Mouse (Mus musculus): ENCODE measurements at regions not wholly inside any gene's neighbourhood (a gene's known extent, or its start where the extent isn't known, plus 50 kb on each side); places are given as distances from the start of the nearest gene placed in this dataset.
"Not testable (repeated sequence)": the region's sequence is repeated elsewhere in the genome, so short reads cannot be mapped to it uniquely, and the experiment has no call there.

GRCm38 (mm10) chrX:77417766-77418165 lies 93.0 kb upstream of the Tbl1x start:
- H3K27ac ChIP-seq (ENCODE audit: control insufficient read depth, insufficient read depth, low read depth, low read length), result no peak overlapping the region
- TF ChIP-seq CTCF (IDR thresholded peaks at IDR 0.05; ENCODE audit: control insufficient read depth, insufficient read depth, insufficient replicate concordance, low read depth, low read length), result no peak
- no peak for TF ChIP-seq POLR2A (IDR thresholded peaks at IDR 0.05; ENCODE audit: control insufficient read depth, low read depth, low read length)
- no peaks in the 10 kb centered on the region for H3K36me3 ChIP-seq (ENCODE audit: control insufficient read depth, insufficient read depth, low read length)
- H3K4me3 ChIP-seq (ENCODE audit: control insufficient read depth, low read depth, low read length), result no peak overlapping the region
- H3K27me3 ChIP-seq (ENCODE audit: control insufficient read depth, insufficient read depth, low read length), result no peaks in the 10 kb centered on the region
- no peaks in the 10 kb centered on the region for H3K4me1 ChIP-seq (ENCODE audit: control insufficient read depth, insufficient read depth, low read length)

DNA sequence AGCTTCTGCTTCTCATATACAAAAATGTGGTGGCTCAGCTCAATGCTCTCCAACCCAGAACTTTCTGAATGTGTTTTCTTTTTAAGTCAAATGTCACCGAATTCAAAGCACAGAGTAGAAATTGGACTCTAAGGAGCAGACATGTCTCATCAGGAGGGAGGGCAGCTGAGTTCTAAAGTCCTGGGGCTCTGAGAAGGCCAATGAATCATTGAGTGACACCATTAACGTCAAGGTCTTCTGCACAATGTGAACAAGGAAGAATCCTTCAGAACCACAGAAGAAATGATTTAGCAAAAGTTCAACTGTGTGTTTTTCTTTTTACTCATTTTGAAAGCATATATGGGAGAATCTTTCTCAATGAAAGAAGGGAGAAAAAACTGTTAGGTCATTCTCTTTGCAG lies 88.6 kb upstream of the Tbl1x start:
- H3K27me3 ChIP-seq (ENCODE audit: control insufficient read depth, insufficient read depth, low read length), result no peaks in the 10 kb centered on the region
- H3K27ac ChIP-seq (ENCODE audit: control insufficient read depth, insufficient read depth, low read depth, low read length), result no peak overlapping the region
- H3K4me1 ChIP-seq (ENCODE audit: control insufficient read depth, insufficient read depth, low read length), result no peaks in the 10 kb centered on the region
- no peak overlapping the region for H3K4me3 ChIP-seq (ENCODE audit: control insufficient read depth, low read depth, low read length)
- TF ChIP-seq CTCF (IDR thresholded peaks at IDR 0.05; ENCODE audit: control insufficient read depth, insufficient read depth, insufficient replicate concordance, low read depth, low read length) (no peak), POLR2A (IDR thresholded peaks at IDR 0.05; ENCODE audit: control insufficient read depth, low read depth, low read length) (no peak)
- no peaks in the 10 kb centered on the region for H3K36me3 ChIP-seq (ENCODE audit: control insufficient read depth, insufficient read depth, low read length)

GRCm38 (mm10) chrX:77424792-77425727 lies 85.8 kb upstream of the Tbl1x start:
- no peaks in the 10 kb centered on the region for H3K27me3 ChIP-seq (ENCODE audit: control insufficient read depth, insufficient read depth, low read length)
- no peaks in the 10 kb centered on the region for H3K4me1 ChIP-seq (ENCODE audit: control insufficient read depth, insufficient read depth, low read length)
- H3K4me3 ChIP-seq (ENCODE audit: control insufficient read depth, low read depth, low read length), result no peak overlapping the region
- TF ChIP-seq POLR2A (IDR thresholded peaks at IDR 0.05; ENCODE audit: control insufficient read depth, low read depth, low read length), result no peak
- no peak for TF ChIP-seq CTCF (IDR thresholded peaks at IDR 0.05; ENCODE audit: control insufficient read depth, insufficient read depth, insufficient replicate concordance, low read depth, low read length)
- no peak overlapping the region for H3K27ac ChIP-seq (ENCODE audit: control insufficient read depth, insufficient read depth, low read depth, low read length)
- no peaks in the 10 kb centered on the region for H3K36me3 ChIP-seq (ENCODE audit: control insufficient read depth, insufficient read depth, low read length)

GRCm38 (mm10) chrX:77425728-77426102 lies 85.1 kb upstream of the Tbl1x start:
- H3K27me3 ChIP-seq (ENCODE audit: control insufficient read depth, insufficient read depth, low read length); H3K4me3 ChIP-seq (ENCODE audit: control insufficient read depth, low read depth, low read length); H3K36me3 ChIP-seq (ENCODE audit: control insufficient read depth, insufficient read depth, low read length); H3K4me1 ChIP-seq (ENCODE audit: control insufficient read depth, insufficient read depth, low read length); H3K27ac ChIP-seq (ENCODE audit: control insufficient read depth, insufficient read depth, low read depth, low read length): not testable (repeated sequence)

DNA sequence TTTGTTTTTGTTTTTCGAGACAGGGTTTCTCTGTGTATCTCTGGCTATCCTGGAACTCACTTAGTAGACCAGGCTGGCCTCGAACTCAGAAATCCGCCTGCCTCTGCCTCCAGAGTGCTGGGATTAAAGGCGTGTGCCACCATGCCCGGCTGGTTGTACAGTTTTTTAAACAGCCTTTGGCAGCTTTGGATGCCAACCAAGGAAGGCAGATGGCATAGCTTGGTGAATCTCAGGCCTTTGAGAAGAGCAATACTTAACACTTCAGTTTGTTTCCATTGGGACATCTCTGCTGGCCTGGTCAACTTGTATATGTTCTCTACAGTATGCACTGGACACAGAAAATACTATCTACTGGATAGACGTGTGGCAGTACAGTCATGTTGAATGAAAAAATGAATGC lies 84.0 kb upstream of the Tbl1x start:
- H3K4me1 ChIP-seq (ENCODE audit: control insufficient read depth, insufficient read depth, low read length); H3K4me3 ChIP-seq (ENCODE audit: control insufficient read depth, low read depth, low read length); H3K27ac ChIP-seq (ENCODE audit: control insufficient read depth, insufficient read depth, low read depth, low read length); H3K36me3 ChIP-seq (ENCODE audit: control insufficient read depth, insufficient read depth, low read length); H3K27me3 ChIP-seq (ENCODE audit: control insufficient read depth, insufficient read depth, low read length): not testable (repeated sequence)

GRCm38 (mm10) chrX:77432001-77432565 lies 78.7 kb upstream of the Tbl1x start:
- Histone ChIP-seq H3K4me3 (ENCODE audit: control insufficient read depth, low read depth, low read length) (no peak overlapping the region), H3K27me3 (ENCODE audit: control insufficient read depth, insufficient read depth, low read length) (no peaks in the 10 kb centered on the region), H3K27ac (ENCODE audit: control insufficient read depth, insufficient read depth, low read depth, low read length) (peak overlapping the region; percentile 43; the same call in 1 of the 2 replicates), H3K4me1 (ENCODE audit: control insufficient read depth, insufficient read depth, low read length) (no peaks in the 10 kb centered on the region; the same call in 1 of the 2 replicates), H3K36me3 (ENCODE audit: control insufficient read depth, insufficient read depth, low read length) (no peaks in the 10 kb centered on the region)
- TF ChIP-seq POLR2A (IDR thresholded peaks at IDR 0.05; ENCODE audit: control insufficient read depth, low read depth, low read length) (no peak), CTCF (IDR thresholded peaks at IDR 0.05; ENCODE audit: control insufficient read depth, insufficient read depth, insufficient replicate concordance, low read depth, low read length) (no peak)

- Histone ChIP-seq H3K36me3 (ENCODE audit: control insufficient read depth, insufficient read depth, low read length) (no peaks in the 10 kb centered on the region), H3K4me3 (ENCODE audit: control insufficient read depth, low read depth, low read length) (peak overlapping the region; percentile 13; the same call in 1 of the 2 replicates), H3K27me3 (ENCODE audit: control insufficient read depth, insufficient read depth, low read length) (no peaks in the 10 kb centered on the region), H3K27ac (ENCODE audit: control insufficient read depth, insufficient read depth, low read depth, low read length) (no peak overlapping the region), H3K4me1 (ENCODE audit: control insufficient read depth, insufficient read depth, low read length) (no peaks in the 10 kb centered on the region; the same call in 1 of the 2 replicates)
- TF ChIP-seq CTCF (IDR thresholded peaks at IDR 0.05; ENCODE audit: control insufficient read depth, insufficient read depth, insufficient replicate concordance, low read depth, low read length), result no peak
- no peak for TF ChIP-seq POLR2A (IDR thresholded peaks at IDR 0.05; ENCODE audit: control insufficient read depth, low read depth, low read length)
These were observed 77.7 kb upstream of the Tbl1x start for GRCm38 (mm10) chrX:77432846-77433810.
